24 mouse cellular contexts compared by ENCODE assay signal in the genomic region with DNA sequence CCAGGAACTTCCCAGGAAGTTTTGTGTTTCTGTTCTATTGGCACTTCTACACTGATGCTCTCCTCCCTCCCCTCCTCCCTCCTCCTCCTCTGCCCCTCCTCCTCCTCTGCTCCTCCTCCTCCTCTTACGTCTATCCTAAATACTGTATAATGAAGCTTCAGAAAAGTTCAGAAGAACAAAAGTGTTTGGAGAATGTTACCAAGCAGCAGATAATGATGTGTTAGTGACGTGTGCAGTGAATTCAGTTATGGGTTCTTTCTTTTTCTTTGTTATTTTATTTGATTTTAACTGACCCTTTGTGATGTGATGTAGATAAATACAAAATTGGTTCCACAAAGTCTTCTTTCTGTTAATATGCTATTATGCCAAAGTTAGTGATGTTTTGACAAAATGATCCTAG. TPM values are rescaled to one million over a fixed set of nuclear protein-coding genes. Genes with fewer than 3 reads are reported as not detected.
DNase-seq lines count a peak whose midpoint lies in the region; ATAC-seq and TF ChIP-seq lines count a peak whose summit lies in the region.
"Had no signal": no experiment of that assay in that cellular context is flagged by ENCODE, and none has a peak within 500 bp of the region (broad histone marks: within the 10 kb centered on the region; RNA-seq: fewer than 3 reads in every experiment).

No protein-coding gene starts in this region.

- DNase-seq in cerebellum, adult 2 months: peak in 1 of 2 experiments; percentile 5
- no peak for DNase-seq in cerebellum, postnatal 4 days (ENCODE audit: low spot score in 2 of 2)
- no peak for DNase-seq in heart, adult 2 months
- DNase-seq in lung, embryonic 14.5 days: peak; percentile 67
- no peak for DNase-seq in lung, postnatal 4 days
- peak; percentile 23 for DNase-seq in lung, postnatal 36 days
- no peak for DNase-seq in lung, postnatal 25 days (ENCODE audit: low spot score)
- DNase-seq: adrenal gland, adult 8-10 months; adrenal gland, postnatal 25 days; cerebellum, adult 9-11 months; cerebellum, postnatal 25 days; embryo, embryonic 11 days; gastrocnemius, postnatal 14 days; heart, adult 18-20 months had no signal

- no peak overlapping the region for H3K27ac ChIP-seq in cerebellum, adult 2 months (ENCODE audit: insufficient read depth, low read length)
- H3K27ac ChIP-seq in heart, adult 2 months: peak overlapping the region; percentile 30; the same call in 1 of the 2 replicates
- H3K27ac ChIP-seq in heart, embryonic 11.5 days (ENCODE audit: low read depth, low read length): no peak overlapping the region
- no peak overlapping the region for H3K27ac ChIP-seq in lung, embryonic 14.5 days (ENCODE audit: low read depth)
- H3K27ac ChIP-seq: embryonic facial prominence, embryonic 10.5 days; embryonic facial prominence, embryonic 13.5 days; forebrain, embryonic 12.5 days; forebrain, embryonic 15.5 days; heart, embryonic 13.5 days; hindbrain, embryonic 12.5 days; hindbrain, embryonic 15.5 days had no signal

- WGBS in cerebellum, adult 2 months: 8% methylated on average over 2 of the region's 2 CpGs
- 28% methylated on average over 2 of the region's 2 CpGs for WGBS in heart, adult 2 months
- 50% methylated on average over 2 of the region's 2 CpGs for WGBS in heart, embryonic 11.5 days (ENCODE audit: insufficient replicate concordance)
- WGBS in lung, embryonic 14.5 days: 34% methylated on average over 2 of the region's 2 CpGs

- H3K9me3 ChIP-seq in heart, embryonic 11.5 days (replicated peaks; ENCODE audit: control insufficient read depth, low read length): no peaks in the 10 kb centered on the region
- no peaks in the 10 kb centered on the region for H3K9me3 ChIP-seq in lung, embryonic 14.5 days (ENCODE audit: low read depth, low read length)
- H3K9me3 ChIP-seq: embryonic facial prominence, embryonic 13.5 days; forebrain, embryonic 15.5 days; heart, embryonic 13.5 days; hindbrain, embryonic 12.5 days; hindbrain, embryonic 15.5 days had no signal

- TF ChIP-seq EP300 in heart, adult 2 months (IDR thresholded peaks at IDR 0.05; ENCODE audit: insufficient read depth, low read depth, low read length): no peak

- no peak for TF ChIP-seq POLR2A in cerebellum, adult 2 months (IDR thresholded peaks at IDR 0.05; ENCODE audit: borderline replicate concordance, insufficient read depth, low read length)
- no peak for TF ChIP-seq POLR2A in heart, adult 2 months (IDR thresholded peaks at IDR 0.05; ENCODE audit: insufficient read depth, low read depth, low read length)

- H3K27me3 ChIP-seq in cerebellum, adult 2 months (ENCODE audit: control insufficient read depth, insufficient read depth, low read length): no peaks in the 10 kb centered on the region
- no peaks in the 10 kb centered on the region for H3K27me3 ChIP-seq in heart, adult 2 months (ENCODE audit: control insufficient read depth, insufficient read depth, low read length)
- H3K27me3 ChIP-seq in heart, embryonic 11.5 days (ENCODE audit: control insufficient read depth, insufficient read depth, low read length): no peaks in the 10 kb centered on the region
- H3K27me3 ChIP-seq in lung, embryonic 14.5 days (ENCODE audit: insufficient read depth, low read length): no peaks in the 10 kb centered on the region
- H3K27me3 ChIP-seq: embryonic facial prominence, embryonic 13.5 days; forebrain, embryonic 12.5 days; forebrain, embryonic 15.5 days; heart, embryonic 13.5 days; hindbrain, embryonic 12.5 days; hindbrain, embryonic 15.5 days had no signal

- no peak for TF ChIP-seq CTCF in cerebellum, adult 2 months (IDR thresholded peaks at IDR 0.05; ENCODE audit: borderline replicate concordance, insufficient read depth, low read depth, low read length)
- TF ChIP-seq CTCF in heart, adult 2 months (IDR thresholded peaks at IDR 0.05): no peak
- TF ChIP-seq CTCF in lung, embryonic 14.5 days (IDR thresholded peaks at IDR 0.05; ENCODE audit: low read depth): no peak

- H3K79me2 ChIP-seq in heart, adult 2 months (replicated peaks; ENCODE audit: control insufficient read depth, insufficient read depth, low read length): peaks cover 13% of the 10 kb centered on the region

- H3K4me3 ChIP-seq in cerebellum, adult 2 months (replicated peaks; ENCODE audit: insufficient read depth, low read depth, low read length): peak overlapping the region; percentile 10
- H3K4me3 ChIP-seq in heart, adult 2 months: no peak overlapping the region; the same call in 1 of the 2 replicates
- no peak overlapping the region for H3K4me3 ChIP-seq in heart, embryonic 11.5 days (ENCODE audit: low read depth, low read length)
- H3K4me3 ChIP-seq in lung, embryonic 14.5 days (ENCODE audit: low read depth, low read length): no peak overlapping the region
- H3K4me3 ChIP-seq: embryonic facial prominence, embryonic 10.5 days; embryonic facial prominence, embryonic 13.5 days; erythroblast, embryonic 14.5 days; forebrain, embryonic 12.5 days; forebrain, embryonic 15.5 days; heart, embryonic 13.5 days; hindbrain, embryonic 12.5 days; hindbrain, embryonic 15.5 days had no signal

- ATAC-seq in heart, embryonic 11.5 days (replicated peaks; ENCODE audit: insufficient number of reproducible peaks, low FRiP score, low TSS enrichment): no peak
- 0 out of 2 replicates have a peak, but pooled peaks have one; percentile 19 for ATAC-seq in lung, embryonic 14.5 days (ENCODE audit: insufficient read depth)
- ATAC-seq: activated CD4-positive, CD25-positive, alpha-beta regulatory T cell, adult 4 months; forebrain, embryonic 15.5 days had no signal

- peaks cover 70% of the 10 kb centered on the region for H3K36me3 ChIP-seq in heart, adult 2 months (ENCODE audit: control insufficient read depth, insufficient read depth, low read length)
- H3K36me3 ChIP-seq in heart, embryonic 11.5 days (ENCODE audit: control insufficient read depth, insufficient read depth, low read length): no peaks in the 10 kb centered on the region; the same call in 1 of the 2 replicates
- H3K36me3 ChIP-seq in lung, embryonic 14.5 days (ENCODE audit: insufficient read depth): peaks cover 29% of the 10 kb centered on the region; the same call in 1 of the 2 replicates

- H3K4me2 ChIP-seq in heart, embryonic 11.5 days: no peak overlapping the region
- H3K4me2 ChIP-seq in lung, embryonic 14.5 days: no peak overlapping the region
- H3K4me2 ChIP-seq: embryonic facial prominence, embryonic 13.5 days; forebrain, embryonic 12.5 days; forebrain, embryonic 15.5 days; heart, embryonic 13.5 days; hindbrain, embryonic 12.5 days; hindbrain, embryonic 15.5 days had no signal

- H3K9ac ChIP-seq in heart, adult 2 months (ENCODE audit: low read depth, low read length): no peak overlapping the region
- H3K9ac ChIP-seq in heart, embryonic 11.5 days (ENCODE audit: low read depth, low read length): no peak overlapping the region
- no peak overlapping the region for H3K9ac ChIP-seq in lung, embryonic 14.5 days
- H3K9ac ChIP-seq: embryonic facial prominence, embryonic 13.5 days; forebrain, embryonic 12.5 days; forebrain, embryonic 15.5 days; heart, embryonic 13.5 days; hindbrain, embryonic 12.5 days; hindbrain, embryonic 15.5 days had no signal

- intact Hi-C loops in heart, adult 2 months (cut with DNase I): loop anchor here (5.0 kb wide), 1 partner anchor 33 kb away; no protein-coding TSS in a partner anchor

- peaks cover 45% of the 10 kb centered on the region for H3K4me1 ChIP-seq in cerebellum, adult 2 months (ENCODE audit: control insufficient read depth, insufficient read depth, low read length)
- H3K4me1 ChIP-seq in heart, adult 2 months (ENCODE audit: control insufficient read depth, insufficient read depth, low read length): peaks cover 44% of the 10 kb centered on the region
- H3K4me1 ChIP-seq in heart, embryonic 11.5 days (ENCODE audit: control insufficient read depth, insufficient read depth, low read length): peaks cover 16% of the 10 kb centered on the region
- no peaks in the 10 kb centered on the region for H3K4me1 ChIP-seq in lung, embryonic 14.5 days (ENCODE audit: insufficient read depth)
- H3K4me1 ChIP-seq: forebrain, embryonic 15.5 days had no signal

RNA-seq across cellular contexts. Expression of a gene that starts 22.2 kb away (rescaled TPM):
- polyA plus RNA-seq in cerebellum, adult 2 months (2012; rRNA removed): 323 and 380 TPM in 2 replicates
- total RNA-seq in heart, adult 2 months (2021): 100 to 1,000 TPM; 142 to 163 TPM
- 68.0 and 89.8 TPM in 2 replicates for polyA plus RNA-seq in heart, adult 2 months (2012; rRNA removed)
- polyA plus RNA-seq in heart, embryonic 11.5 days (2014; fragmentation: Nextera tagmentation; extraction: Ambion mirVana): 30.6 and 32.9 TPM in 2 replicates
- polyA plus RNA-seq in lung, embryonic 14.5 days (2014; fragmentation: Nextera tagmentation; extraction: Ambion mirVana): 57.9 and 58.4 TPM in 2 replicates

Comparison
In these comparisons a context has a peak if more than half of its experiments do, and no peak if none do; other contexts are left out.
1. DNase-seq: peak in lung, embryonic 14.5 days (single experiment) and lung, postnatal 36 days (single experiment); none in cerebellum, postnatal 4 days (0 of 2), heart, adult 2 months (0 of 2), lung, postnatal 4 days (0 of 2) and lung, postnatal 25 days (single experiment).